Comparison of ENCODE assay signal across 29 mouse cellular contexts in the genomic region with DNA sequence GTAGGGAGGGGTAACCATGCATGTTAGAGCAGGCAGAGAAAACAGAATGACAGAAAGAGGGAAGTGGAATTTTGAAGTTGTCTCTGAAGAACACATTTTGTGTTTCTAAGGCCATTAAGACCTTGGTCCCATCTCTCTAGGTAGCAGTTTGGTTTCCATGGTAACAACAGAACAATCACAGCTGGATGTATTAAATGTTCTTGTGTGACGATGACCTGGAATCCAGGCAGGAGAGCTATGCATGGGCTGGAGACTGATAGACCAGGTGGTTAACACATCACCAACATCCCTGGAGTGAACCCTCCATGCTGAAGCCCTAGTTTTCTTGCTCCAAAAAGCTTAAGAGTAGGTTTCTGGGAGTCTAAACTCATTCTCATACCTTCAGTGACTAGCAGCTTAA.
DNase-seq lines count a peak whose midpoint lies in the region; ATAC-seq and TF ChIP-seq lines count a peak whose summit lies in the region.
"Had no signal": no experiment of that assay in that cellular context is flagged by ENCODE, and none has a peak within 500 bp of the region (broad histone marks: within the 10 kb centered on the region; RNA-seq: fewer than 3 reads in every experiment).

No protein-coding gene starts in this region.

- no peak overlapping the region for H3K9ac ChIP-seq in hindbrain, embryonic 16.5 days (ENCODE audit: low read depth, low read length)
- no peak overlapping the region for H3K9ac ChIP-seq in hindbrain, embryonic 12.5 days
- H3K9ac ChIP-seq in neural tube, embryonic 13.5 days = no peak overlapping the region
- H3K9ac ChIP-seq in liver, postnatal 0 days (replicated peaks) = no peak overlapping the region
- H3K9ac ChIP-seq: embryonic facial prominence, embryonic 13.5 days had no signal

- no peak for DNase-seq in neural tube, embryonic 10.5 days (ENCODE audit: extremely low spot score, low spot score)
- DNase-seq in forelimb bud, embryonic 11.5 days (ENCODE audit: low read depth, low spot score) = peak; percentile 11
- no peak for DNase-seq in kidney, postnatal 14 days
- no peak for DNase-seq in liver, postnatal 0 days
- DNase-seq: adrenal gland, postnatal 10 days; B cell, adult 2 months; cerebellum, adult 11-12 months; cerebellum, adult 9-11 months; embryo, embryonic 11 days; gastrocnemius, postnatal 14 days; heart, postnatal 14 days; kidney, adult 9 months; kidney, postnatal 10 days; layer of hippocampus, adult 9-11 months; lung, postnatal 36 days; right cerebral cortex, postnatal 4 days; thymus, adult 18-20 months; thymus, postnatal 25 days had no signal

- H3K9me3 ChIP-seq in hindbrain, embryonic 16.5 days (ENCODE audit: control insufficient read depth, low read length) = no peaks in the 10 kb centered on the region
- H3K9me3 ChIP-seq in hindbrain, embryonic 12.5 days (replicated peaks) = no peaks in the 10 kb centered on the region
- H3K9me3 ChIP-seq in neural tube, embryonic 13.5 days = no peaks in the 10 kb centered on the region
- H3K9me3 ChIP-seq in liver, postnatal 0 days (ENCODE audit: low read length) = no peaks in the 10 kb centered on the region
- H3K9me3 ChIP-seq: embryonic facial prominence, embryonic 13.5 days; megakaryocyte, embryonic 14.5 days had no signal

- TF ChIP-seq EP300 in liver, postnatal 0 days (IDR thresholded peaks at IDR 0.05; ENCODE audit: low read depth) = no peak

- no peak overlapping the region for H3K4me2 ChIP-seq in hindbrain, embryonic 16.5 days (ENCODE audit: low read length)
- H3K4me2 ChIP-seq in hindbrain, embryonic 12.5 days (replicated peaks) = no peak overlapping the region
- H3K4me2 ChIP-seq in neural tube, embryonic 13.5 days = no peak overlapping the region
- no peak overlapping the region for H3K4me2 ChIP-seq in liver, postnatal 0 days (ENCODE audit: low read depth, low read length)
- H3K4me2 ChIP-seq: embryonic facial prominence, embryonic 13.5 days; liver, embryonic 11.5 days had no signal

- no peaks in the 10 kb centered on the region for H3K27me3 ChIP-seq in hindbrain, embryonic 16.5 days (replicated peaks; ENCODE audit: control insufficient read depth, insufficient read depth, low read length)
- H3K27me3 ChIP-seq in hindbrain, embryonic 12.5 days = no peaks in the 10 kb centered on the region
- no peaks in the 10 kb centered on the region for H3K27me3 ChIP-seq in neural tube, embryonic 13.5 days
- no peaks in the 10 kb centered on the region for H3K27me3 ChIP-seq in liver, postnatal 0 days (ENCODE audit: insufficient read depth, low read length)
- H3K27me3 ChIP-seq: embryonic facial prominence, embryonic 13.5 days; megakaryocyte, embryonic 14.5 days had no signal

- H3K4me3 ChIP-seq in hindbrain, embryonic 16.5 days (ENCODE audit: low read length) = no peak overlapping the region
- no peak overlapping the region for H3K4me3 ChIP-seq in hindbrain, embryonic 12.5 days
- H3K4me3 ChIP-seq in neural tube, embryonic 13.5 days = no peak overlapping the region
- H3K4me3 ChIP-seq in liver, postnatal 0 days (ENCODE audit: low read depth, low read length) = no peak overlapping the region
- H3K4me3 ChIP-seq: embryonic facial prominence, embryonic 13.5 days; erythroblast, embryonic 14.5 days; megakaryocyte, embryonic 14.5 days; myocyte had no signal

- ATAC-seq in hindbrain, embryonic 16.5 days = peak; percentile 52; the same call in 1 of the 2 replicates
- no peak for ATAC-seq in hindbrain, embryonic 12.5 days (ENCODE audit: low FRiP score)
- ATAC-seq in neural tube, embryonic 13.5 days (ENCODE audit: low read depth) = 0 out of 2 replicates have a peak, but pooled peaks have one; percentile 27
- no peak for ATAC-seq in liver, postnatal 0 days
- ATAC-seq: intestine, postnatal 0 days; midbrain, embryonic 16.5 days had no signal

- H3K4me1 ChIP-seq in hindbrain, embryonic 16.5 days (ENCODE audit: control insufficient read depth, insufficient read depth, low read depth, low read length) = no peaks in the 10 kb centered on the region
- H3K4me1 ChIP-seq in hindbrain, embryonic 12.5 days = no peaks in the 10 kb centered on the region
- peaks cover 12% of the 10 kb centered on the region for H3K4me1 ChIP-seq in neural tube, embryonic 13.5 days (replicated peaks)
- no peaks in the 10 kb centered on the region for H3K4me1 ChIP-seq in liver, postnatal 0 days (ENCODE audit: insufficient read depth)
- H3K4me1 ChIP-seq: embryonic facial prominence, embryonic 13.5 days; megakaryocyte, embryonic 14.5 days had no signal

- no peaks in the 10 kb centered on the region for H3K36me3 ChIP-seq in hindbrain, embryonic 16.5 days (ENCODE audit: control insufficient read depth, insufficient read depth, low read length)
- no peaks in the 10 kb centered on the region for H3K36me3 ChIP-seq in hindbrain, embryonic 12.5 days
- H3K36me3 ChIP-seq in neural tube, embryonic 13.5 days = no peaks in the 10 kb centered on the region
- no peaks in the 10 kb centered on the region for H3K36me3 ChIP-seq in liver, postnatal 0 days (replicated peaks; ENCODE audit: insufficient read depth, low read length)
- H3K36me3 ChIP-seq: embryonic facial prominence, embryonic 13.5 days had no signal

- WGBS in hindbrain, embryonic 16.5 days = 38% methylated on average over 1 of the region's 1 CpGs
- 34% methylated on average over 1 of the region's 1 CpGs for WGBS in hindbrain, embryonic 12.5 days
- WGBS in neural tube, embryonic 13.5 days = 44% methylated on average over 1 of the region's 1 CpGs
- 81% methylated on average over 1 of the region's 1 CpGs for WGBS in liver, postnatal 0 days (ENCODE audit: insufficient replicate concordance)

- H3K27ac ChIP-seq in hindbrain, embryonic 16.5 days (ENCODE audit: low read depth, low read length) = no peak overlapping the region
- no peak overlapping the region for H3K27ac ChIP-seq in hindbrain, embryonic 12.5 days
- H3K27ac ChIP-seq in neural tube, embryonic 13.5 days (replicated peaks) = 0 out of 2 replicates have a peak overlapping the region, but pooled peaks have one; percentile 18
- no peak overlapping the region for H3K27ac ChIP-seq in liver, postnatal 0 days (ENCODE audit: low read depth)
- H3K27ac ChIP-seq: embryonic facial prominence, embryonic 13.5 days; stomach, postnatal 0 days had no signal

- no peak for TF ChIP-seq CTCF in liver, postnatal 0 days (IDR thresholded peaks at IDR 0.05; ENCODE audit: low read depth)

Comparison
In these comparisons a context has a peak if more than half of its experiments do, and no peak if none do; other contexts are left out.
1. ATAC-seq: peak in hindbrain, embryonic 16.5 days (single experiment) and neural tube, embryonic 13.5 days (single experiment); none in hindbrain, embryonic 12.5 days (single experiment) and liver, postnatal 0 days (single experiment).